Mouse (Mus musculus): ENCODE measurements around the gene Erlin1. TPM values are rescaled to one million over a fixed set of nuclear protein-coding genes. Genes with fewer than 3 reads are reported as not detected.

The Erlin1 gene
- polyA plus RNA-seq, 1 experiment from 2014 or later, result 18.6 TPM

- Histone ChIP-seq H3K4me2 (ENCODE audit: low read depth, low read length, severe bottlenecking) (no peak overlapping the region), H3K27ac (ENCODE audit: low read depth, low read length) (no peak overlapping the region), H3K4me1 (replicated peaks; ENCODE audit: control insufficient read depth, insufficient read depth, low read length) (no peaks in the 10 kb centered on the region), H3K9ac (ENCODE audit: low read length) (no peak overlapping the region), H3K36me3 (ENCODE audit: control insufficient read depth, insufficient read depth, low read length) (no peaks in the 10 kb centered on the region), H3K27me3 (ENCODE audit: control insufficient read depth, insufficient read depth, low read length) (no peaks in the 10 kb centered on the region), H3K9me3 (ENCODE audit: control insufficient read depth, low read length) (no peaks in the 10 kb centered on the region), H3K4me3 (ENCODE audit: low read depth, low read length) (no peak overlapping the region)
- DNase-seq (ENCODE audit: low spot score) (no peak), ATAC-seq (replicated peaks; ENCODE audit: low FRiP score) (no peak)
- 59% methylated on average over 3 of the region's 3 CpGs for WGBS
Measured at GRCm38 (mm10) chr19:44049282-44049681, 20.3 kb downstream of the Erlin1 start.

GRCm38 (mm10) chr19:44045847-44046246 is 23.7 kb downstream of the Erlin1 start:
- WGBS, result 94% methylated on average over 3 of the region's 3 CpGs

GRCm38 (mm10) chr19:44042121-44042520 is 27.5 kb downstream of the Erlin1 start:
- DNase-seq (ENCODE audit: low spot score) (no peak), ATAC-seq (replicated peaks; ENCODE audit: low FRiP score) (no peak)
- WGBS, result 85% methylated on average over 5 of the region's 5 CpGs
- no peak overlapping the region for H3K4me2 ChIP-seq (ENCODE audit: low read depth, low read length, severe bottlenecking)
- H3K9me3 ChIP-seq (ENCODE audit: control insufficient read depth, low read length), result no peaks in the 10 kb centered on the region
- no peaks in the 10 kb centered on the region for H3K4me1 ChIP-seq (replicated peaks; ENCODE audit: control insufficient read depth, insufficient read depth, low read length)
- H3K27ac ChIP-seq (ENCODE audit: low read depth, low read length), result no peak overlapping the region
- no peaks in the 10 kb centered on the region; the same call in 1 of the 2 replicates for H3K36me3 ChIP-seq (ENCODE audit: control insufficient read depth, insufficient read depth, low read length)
- H3K27me3 ChIP-seq (ENCODE audit: control insufficient read depth, insufficient read depth, low read length), result no peaks in the 10 kb centered on the region
- H3K9ac ChIP-seq (ENCODE audit: low read length), result no peak overlapping the region
- no peak overlapping the region for H3K4me3 ChIP-seq (ENCODE audit: low read depth, low read length)

More at GRCm38 (mm10) chr19:44045847-44046246, 23.7 kb downstream of the Erlin1 start:
- H3K27ac ChIP-seq (ENCODE audit: low read depth, low read length), result no peak overlapping the region
- H3K36me3 ChIP-seq (ENCODE audit: control insufficient read depth, insufficient read depth, low read length), result no peaks in the 10 kb centered on the region
- H3K4me2 ChIP-seq (ENCODE audit: low read depth, low read length, severe bottlenecking), result no peak overlapping the region
- H3K9me3 ChIP-seq (ENCODE audit: control insufficient read depth, low read length), result no peaks in the 10 kb centered on the region
- H3K4me3 ChIP-seq (ENCODE audit: low read depth, low read length), result no peak overlapping the region
- H3K9ac ChIP-seq (ENCODE audit: low read length), result no peak overlapping the region
- ATAC-seq (replicated peaks; ENCODE audit: low FRiP score) (no peak), DNase-seq (ENCODE audit: low spot score) (no peak)
- no peaks in the 10 kb centered on the region for H3K27me3 ChIP-seq (ENCODE audit: control insufficient read depth, insufficient read depth, low read length)
- no peaks in the 10 kb centered on the region for H3K4me1 ChIP-seq (replicated peaks; ENCODE audit: control insufficient read depth, insufficient read depth, low read length)

- 93% methylated on average over 5 of the region's 5 CpGs for WGBS
- no peak overlapping the region for H3K4me3 ChIP-seq (ENCODE audit: low read depth, low read length)
- DNase-seq (ENCODE audit: low spot score) (no peak), ATAC-seq (replicated peaks; ENCODE audit: low FRiP score) (no peak)
- H3K9ac ChIP-seq (ENCODE audit: low read length), result no peak overlapping the region
- H3K36me3 ChIP-seq (ENCODE audit: control insufficient read depth, insufficient read depth, low read length), result peaks cover 5% of the 10 kb centered on the region; the same call in 1 of the 2 replicates
- no peaks in the 10 kb centered on the region for H3K9me3 ChIP-seq (ENCODE audit: control insufficient read depth, low read length)
- H3K4me2 ChIP-seq (ENCODE audit: low read depth, low read length, severe bottlenecking), result no peak overlapping the region
- no peaks in the 10 kb centered on the region for H3K4me1 ChIP-seq (replicated peaks; ENCODE audit: control insufficient read depth, insufficient read depth, low read length)
- H3K27me3 ChIP-seq (ENCODE audit: control insufficient read depth, insufficient read depth, low read length), result no peaks in the 10 kb centered on the region
- no peak overlapping the region for H3K27ac ChIP-seq (ENCODE audit: low read depth, low read length)
Measured at GRCm38 (mm10) chr19:44033396-44033795, 36.2 kb downstream of the Erlin1 start.

GRCm38 (mm10) chr19:44032046-44032744 is 37.4 kb downstream of the Erlin1 start:
- H3K9ac ChIP-seq (ENCODE audit: low read length), result no peak overlapping the region
- no peaks in the 10 kb centered on the region for H3K4me1 ChIP-seq (replicated peaks; ENCODE audit: control insufficient read depth, insufficient read depth, low read length)
- H3K4me3 ChIP-seq (ENCODE audit: low read depth, low read length), result no peak overlapping the region
- H3K9me3 ChIP-seq (ENCODE audit: control insufficient read depth, low read length), result no peaks in the 10 kb centered on the region
- DNase-seq (ENCODE audit: low spot score), result no peak
- H3K36me3 ChIP-seq (ENCODE audit: control insufficient read depth, insufficient read depth, low read length), result peaks cover 5% of the 10 kb centered on the region; the same call in 1 of the 2 replicates
- no peaks in the 10 kb centered on the region for H3K27me3 ChIP-seq (ENCODE audit: control insufficient read depth, insufficient read depth, low read length)
- no peak overlapping the region for H3K4me2 ChIP-seq (ENCODE audit: low read depth, low read length, severe bottlenecking)
- no peak for ATAC-seq (replicated peaks; ENCODE audit: low FRiP score)
- H3K27ac ChIP-seq (ENCODE audit: low read depth, low read length), result no peak overlapping the region
- WGBS, result 94% methylated on average over 11 of the region's 11 CpGs

GRCm38 (mm10) chr19:44030024-44030423 is 39.6 kb downstream of the Erlin1 start:
- DNase-seq (ENCODE audit: low spot score) (no peak), ATAC-seq (replicated peaks; ENCODE audit: low FRiP score) (no peak)
- Histone ChIP-seq H3K36me3 (ENCODE audit: control insufficient read depth, insufficient read depth, low read length) (no peaks in the 10 kb centered on the region), H3K9ac (ENCODE audit: low read length) (no peak overlapping the region), H3K9me3 (ENCODE audit: control insufficient read depth, low read length) (no peaks in the 10 kb centered on the region), H3K4me3 (ENCODE audit: low read depth, low read length) (no peak overlapping the region), H3K27ac (ENCODE audit: low read depth, low read length) (no peak overlapping the region), H3K4me1 (replicated peaks; ENCODE audit: control insufficient read depth, insufficient read depth, low read length) (no peaks in the 10 kb centered on the region), H3K4me2 (ENCODE audit: low read depth, low read length, severe bottlenecking) (no peak overlapping the region), H3K27me3 (ENCODE audit: control insufficient read depth, insufficient read depth, low read length) (no peaks in the 10 kb centered on the region)
- WGBS, result 91% methylated on average over 5 of the region's 5 CpGs

GRCm38 (mm10) chr19:44028972-44029371 is 40.6 kb downstream of the Erlin1 start, which contains the start of gene Cyp2c23:
Gene Cyp2c23 (minus strand): TSS chr19:44029208.
- Histone ChIP-seq H3K36me3 (ENCODE audit: control insufficient read depth, insufficient read depth, low read length) (no peaks in the 10 kb centered on the region), H3K27me3 (ENCODE audit: control insufficient read depth, insufficient read depth, low read length) (no peaks in the 10 kb centered on the region), H3K9ac (ENCODE audit: low read length) (no peak within 1 kb of the TSS), H3K4me2 (ENCODE audit: low read depth, low read length, severe bottlenecking) (no peak within 1 kb of the TSS), H3K4me1 (replicated peaks; ENCODE audit: control insufficient read depth, insufficient read depth, low read length) (no peaks in the 10 kb centered on the region), H3K27ac (ENCODE audit: low read depth, low read length) (no peak within 1 kb of the TSS), H3K4me3 (ENCODE audit: low read depth, low read length) (no peak within 1 kb of the TSS), H3K9me3 (ENCODE audit: control insufficient read depth, low read length) (no peaks in the 10 kb centered on the region)
- DNase-seq (ENCODE audit: low spot score) (no peak), ATAC-seq (replicated peaks; ENCODE audit: low FRiP score) (no peak)
- 69% methylated on average over 5 of the region's 8 CpGs for whole genome bisulfite sequencing

- no peaks in the 10 kb centered on the region for H3K4me1 ChIP-seq (replicated peaks; ENCODE audit: control insufficient read depth, insufficient read depth, low read length)
- no peak overlapping the region for H3K4me2 ChIP-seq (ENCODE audit: low read depth, low read length, severe bottlenecking)
- no peak overlapping the region for H3K4me3 ChIP-seq (ENCODE audit: low read depth, low read length)
- ATAC-seq (replicated peaks; ENCODE audit: low FRiP score) (no peak), DNase-seq (ENCODE audit: low spot score) (no peak)
- H3K9ac ChIP-seq (ENCODE audit: low read length), result no peak overlapping the region
- H3K36me3 ChIP-seq (ENCODE audit: control insufficient read depth, insufficient read depth, low read length), result no peaks in the 10 kb centered on the region
- H3K27ac ChIP-seq (ENCODE audit: low read depth, low read length), result no peak overlapping the region
- WGBS, result 76% methylated on average over 8 of the region's 8 CpGs
- H3K9me3 ChIP-seq (ENCODE audit: control insufficient read depth, low read length), result no peaks in the 10 kb centered on the region
- no peaks in the 10 kb centered on the region for H3K27me3 ChIP-seq (ENCODE audit: control insufficient read depth, insufficient read depth, low read length)
Measured at GRCm38 (mm10) chr19:44026956-44027530, 42.5 kb downstream of the Erlin1 start.
